Comparison of ENCODE assay signal across 9 mouse cellular contexts in the genomic region with DNA sequence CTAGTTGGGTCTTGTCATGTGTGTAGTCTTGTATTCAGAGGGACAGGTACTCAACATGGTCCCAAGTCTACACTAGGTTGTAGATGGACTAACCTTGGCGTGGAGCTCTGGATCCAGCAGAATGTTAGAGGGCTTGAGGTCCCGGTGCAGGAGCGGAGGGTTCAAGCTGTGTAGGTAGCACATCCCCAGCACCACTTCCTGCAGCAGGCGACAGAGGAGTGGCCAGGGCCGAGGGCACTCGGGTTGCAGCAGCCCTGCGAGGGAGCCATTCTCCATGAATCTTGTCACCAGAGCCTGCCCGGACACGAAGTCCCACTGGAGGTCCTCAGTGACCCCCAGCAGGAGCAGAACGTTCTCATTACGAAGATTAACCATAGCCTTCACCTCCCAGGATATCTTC. TPM values are rescaled to one million over a fixed set of nuclear protein-coding genes. Genes with fewer than 3 reads are reported as not detected.
DNase-seq lines count a peak whose midpoint lies in the region; ATAC-seq and TF ChIP-seq lines count a peak whose summit lies in the region.
"Had no signal": no experiment of that assay in that cellular context is flagged by ENCODE, and none has a peak within 500 bp of the region (broad histone marks: within the 10 kb centered on the region; RNA-seq: fewer than 3 reads in every experiment).

No protein-coding gene starts in this region.

- intact Hi-C loops in left cerebral cortex, adult 2 months (cut with DNase I), result no loop called here

- WGBS in hindbrain, embryonic 10.5 days, result 38% methylated on average over 11 of the region's 11 CpGs
- 35% methylated on average over 11 of the region's 11 CpGs for WGBS in hindbrain, embryonic 16.5 days
- WGBS in liver, embryonic 14.5 days (ENCODE audit: insufficient replicate concordance), result 38% methylated on average over 11 of the region's 11 CpGs

- TF ChIP-seq CTCF in liver, embryonic 14.5 days (IDR thresholded peaks at IDR 0.05; ENCODE audit: low read depth), result no peak
- TF ChIP-seq CTCF in left cerebral cortex, adult 2 months (IDR thresholded peaks at IDR 0.05), result no peak

- no peak overlapping the region for H3K9ac ChIP-seq in hindbrain, embryonic 16.5 days (ENCODE audit: low read depth, low read length)
- no peak overlapping the region for H3K9ac ChIP-seq in liver, embryonic 14.5 days (replicated peaks)

- no peak overlapping the region for H3K27ac ChIP-seq in hindbrain, embryonic 10.5 days
- no peak overlapping the region for H3K27ac ChIP-seq in hindbrain, embryonic 16.5 days (ENCODE audit: low read depth, low read length)
- H3K27ac ChIP-seq in liver, embryonic 14.5 days, result no peak overlapping the region
- no peak overlapping the region for H3K27ac ChIP-seq in left cerebral cortex, adult 2 months

- no peak for ATAC-seq in hindbrain, embryonic 16.5 days
- no peak for ATAC-seq in liver, embryonic 14.5 days (ENCODE audit: insufficient read depth)
- ATAC-seq in megakaryocyte progenitor cell, adult 5-6 weeks (replicated peaks; ENCODE audit: poor library complexity), result no peak

- H3K27me3 ChIP-seq in hindbrain, embryonic 10.5 days (ENCODE audit: insufficient read depth, poor library complexity, severe bottlenecking), result peaks cover 81% of the 10 kb centered on the region
- H3K27me3 ChIP-seq in hindbrain, embryonic 16.5 days (replicated peaks; ENCODE audit: control insufficient read depth, insufficient read depth, low read length), result peaks cover 59% of the 10 kb centered on the region
- H3K27me3 ChIP-seq in liver, embryonic 14.5 days (ENCODE audit: control insufficient read depth, insufficient read depth, low read length), result peaks cover 14% of the 10 kb centered on the region

- TF ChIP-seq EP300 in liver, embryonic 14.5 days (IDR thresholded peaks at IDR 0.05; ENCODE audit: low read depth), result no peak

- no peak for DNase-seq in hindbrain, embryonic 10.5 days (ENCODE audit: low spot score)
- DNase-seq in thymus, postnatal 25 days, result peak; percentile 14
- DNase-seq in thymus, adult 18-20 months, result no peak
- no peak for DNase-seq in liver, embryonic 14.5 days (ENCODE audit: low read depth in 3 of 3, low spot score in 3 of 3)
- no peak for DNase-seq in cerebellum, adult 11 months
- no peak for DNase-seq in left cerebral cortex, adult 2 months (ENCODE audit: extremely low spot score in 1 of 2, low spot score in 2 of 2)
- DNase-seq: cerebellum, adult 9-11 months had no signal

- H3K9me3 ChIP-seq in hindbrain, embryonic 10.5 days, result no peaks in the 10 kb centered on the region
- H3K9me3 ChIP-seq in hindbrain, embryonic 16.5 days (ENCODE audit: control insufficient read depth, low read length), result no peaks in the 10 kb centered on the region
- H3K9me3 ChIP-seq in liver, embryonic 14.5 days (ENCODE audit: control insufficient read depth, low read length), result no peaks in the 10 kb centered on the region

- peaks cover 26% of the 10 kb centered on the region for H3K4me1 ChIP-seq in hindbrain, embryonic 10.5 days (replicated peaks)
- peaks cover 10% of the 10 kb centered on the region for H3K4me1 ChIP-seq in hindbrain, embryonic 16.5 days (ENCODE audit: control insufficient read depth, insufficient read depth, low read depth, low read length)
- peaks cover 0 to 7% of the 10 kb centered on the region in 2 experiments; a peak in 3 of 4 replicates for H3K4me1 ChIP-seq in liver, embryonic 14.5 days (replicated peaks; ENCODE audit: control insufficient read depth in 2 of 2, insufficient read depth in 2 of 2, low read length in 1 of 2)

- H3K4me2 ChIP-seq in hindbrain, embryonic 16.5 days (ENCODE audit: low read length), result no peak overlapping the region
- H3K4me2 ChIP-seq in liver, embryonic 14.5 days (ENCODE audit: low read depth), result peak overlapping the region; percentile 91

- peak overlapping the region; percentile 45; the same call in 1 of the 2 replicates for H3K4me3 ChIP-seq in hindbrain, embryonic 10.5 days
- no peak overlapping the region for H3K4me3 ChIP-seq in hindbrain, embryonic 16.5 days (ENCODE audit: low read length)
- peak overlapping the region; percentile 63 to 77 for H3K4me3 ChIP-seq in liver, embryonic 14.5 days (ENCODE audit: insufficient read depth in 1 of 2, low read depth in 2 of 2, low read length in 2 of 2)
- no peak overlapping the region for H3K4me3 ChIP-seq in left cerebral cortex, adult 2 months

- no peaks in the 10 kb centered on the region for H3K36me3 ChIP-seq in hindbrain, embryonic 10.5 days
- H3K36me3 ChIP-seq in hindbrain, embryonic 16.5 days (ENCODE audit: control insufficient read depth, insufficient read depth, low read length), result no peaks in the 10 kb centered on the region
- no peaks in the 10 kb centered on the region for H3K36me3 ChIP-seq in liver, embryonic 14.5 days (replicated peaks; ENCODE audit: control insufficient read depth, insufficient read depth, low read depth)

RNA-seq across cellular contexts. Expression of gene Ripk3, which starts 0.9 kb away (rescaled TPM):
- polyA plus RNA-seq in hindbrain, embryonic 10.5 days (2016; fragmentation: Nextera tagmentation; extraction: Ambion mirVana), result 11.9 and 14.4 TPM in 2 replicates
- 2.3 and 3.6 TPM in 2 replicates for polyA plus RNA-seq in hindbrain, embryonic 16.5 days (2015; fragmentation: Nextera tagmentation; extraction: Ambion mirVana)
- polyA plus RNA-seq in liver, embryonic 14.5 days (2012; rRNA removed), result 13.1 and 15.1 TPM in 2 replicates
- 18.2 and 22.0 TPM in 2 replicates for polyA plus RNA-seq in liver, embryonic 14.5 days (2014; fragmentation: Nextera tagmentation; extraction: Ambion mirVana)
- 116 and 152 TPM in 2 replicates for total RNA-seq in megakaryocyte progenitor cell, adult 5-6 weeks (2015)
- 25.3 and 49.9 TPM in 2 replicates for total RNA-seq in megakaryocyte progenitor cell, adult 5-6 weeks (2017)
- 1 to 10 TPM; 1.2 to 1.3 TPM for total RNA-seq in left cerebral cortex, adult 2 months (2021)

RNA-seq across cellular contexts. Expression of gene Adcy4, which starts 3.8 kb away (rescaled TPM):
- polyA plus RNA-seq in hindbrain, embryonic 10.5 days (2016; fragmentation: Nextera tagmentation; extraction: Ambion mirVana), result 7.9 and 10.3 TPM in 2 replicates
- 3.5 and 5.1 TPM in 2 replicates for polyA plus RNA-seq in hindbrain, embryonic 16.5 days (2015; fragmentation: Nextera tagmentation; extraction: Ambion mirVana)
- 0.88 and 1.0 TPM in 2 replicates for polyA plus RNA-seq in liver, embryonic 14.5 days (2012; rRNA removed)
- 0.66 and 1.2 TPM in 2 replicates for polyA plus RNA-seq in liver, embryonic 14.5 days (2014; fragmentation: Nextera tagmentation; extraction: Ambion mirVana)
- 0.05 TPM in 1 of 2 replicates, not detected in the other for total RNA-seq in megakaryocyte progenitor cell, adult 5-6 weeks (2015)
- not detected in 2 replicates for total RNA-seq in megakaryocyte progenitor cell, adult 5-6 weeks (2017)
- 1 to 10 TPM; 3.0 to 6.3 TPM for total RNA-seq in left cerebral cortex, adult 2 months (2021)

RNA-seq across cellular contexts. Expression of gene Ltb4r1, which starts 22.0 kb away (rescaled TPM):
- polyA plus RNA-seq in hindbrain, embryonic 10.5 days (2016; fragmentation: Nextera tagmentation; extraction: Ambion mirVana), result 0.11 and 0.39 TPM in 2 replicates
- polyA plus RNA-seq in hindbrain, embryonic 16.5 days (2015; fragmentation: Nextera tagmentation; extraction: Ambion mirVana), result 0.22 and 0.79 TPM in 2 replicates
- polyA plus RNA-seq in liver, embryonic 14.5 days (2012; rRNA removed), result 2.9 and 3.3 TPM in 2 replicates
- 1.7 and 2.7 TPM in 2 replicates for polyA plus RNA-seq in liver, embryonic 14.5 days (2014; fragmentation: Nextera tagmentation; extraction: Ambion mirVana)
- 18.5 and 19.9 TPM in 2 replicates for total RNA-seq in megakaryocyte progenitor cell, adult 5-6 weeks (2015)
- 31.4 and 42.4 TPM in 2 replicates for total RNA-seq in megakaryocyte progenitor cell, adult 5-6 weeks (2017)
- total RNA-seq in left cerebral cortex, adult 2 months (2021), result under 1 TPM; 0.33 to 0.50 TPM

RNA-seq across cellular contexts. Expression of gene Ltb4r2, which starts 26.5 kb away (rescaled TPM):
- 0.14 and 0.21 TPM in 2 replicates for polyA plus RNA-seq in hindbrain, embryonic 10.5 days (2016; fragmentation: Nextera tagmentation; extraction: Ambion mirVana)
- polyA plus RNA-seq in hindbrain, embryonic 16.5 days (2015; fragmentation: Nextera tagmentation; extraction: Ambion mirVana), result 0.47 and 0.66 TPM in 2 replicates
- 0.65 and 0.67 TPM in 2 replicates for polyA plus RNA-seq in liver, embryonic 14.5 days (2012; rRNA removed)
- 0.39 and 0.67 TPM in 2 replicates for polyA plus RNA-seq in liver, embryonic 14.5 days (2014; fragmentation: Nextera tagmentation; extraction: Ambion mirVana)
- 0.39 and 0.44 TPM in 2 replicates for total RNA-seq in megakaryocyte progenitor cell, adult 5-6 weeks (2015)
- 0.47 and 0.62 TPM in 2 replicates for total RNA-seq in megakaryocyte progenitor cell, adult 5-6 weeks (2017)
- total RNA-seq in left cerebral cortex, adult 2 months (2021), result under 1 TPM; 0.33 to 0.38 TPM

RNA-seq across cellular contexts. Expression of gene Cideb, which starts 29.5 kb away (rescaled TPM):
- 0.17 TPM in 1 of 2 replicates, not detected in the other for polyA plus RNA-seq in hindbrain, embryonic 10.5 days (2016; fragmentation: Nextera tagmentation; extraction: Ambion mirVana)
- polyA plus RNA-seq in hindbrain, embryonic 16.5 days (2015; fragmentation: Nextera tagmentation; extraction: Ambion mirVana), result 0.17 and 0.63 TPM in 2 replicates
- 37.3 and 42.1 TPM in 2 replicates for polyA plus RNA-seq in liver, embryonic 14.5 days (2012; rRNA removed)
- polyA plus RNA-seq in liver, embryonic 14.5 days (2014; fragmentation: Nextera tagmentation; extraction: Ambion mirVana), result 40.0 and 42.8 TPM in 2 replicates
- total RNA-seq in megakaryocyte progenitor cell, adult 5-6 weeks (2015), result 0.20 and 0.77 TPM in 2 replicates
- total RNA-seq in megakaryocyte progenitor cell, adult 5-6 weeks (2017), result 0.51 TPM in 1 of 2 replicates, not detected in the other
- 1 to 10 TPM; 2.5 to 2.7 TPM for total RNA-seq in left cerebral cortex, adult 2 months (2021)

Comparison
In these comparisons a context has a peak if more than half of its experiments do, and no peak if none do; other contexts are left out.
1. H3K4me3 ChIP-seq: peak in hindbrain, embryonic 10.5 days (single experiment) and liver, embryonic 14.5 days (2 of 2); none in hindbrain, embryonic 16.5 days (single experiment) and left cerebral cortex, adult 2 months (single experiment).